Mouse (Mus musculus): ENCODE results near the gene Adam17. TPM values are rescaled to one million over a fixed set of nuclear protein-coding genes. Genes with fewer than 3 reads are reported as not detected.

Gene Adam17
- 23.9 and 32.5 TPM in 2 replicates for polyA plus RNA-seq (2015; fragmentation: Nextera tagmentation; extraction: Ambion mirVana)

DNA sequence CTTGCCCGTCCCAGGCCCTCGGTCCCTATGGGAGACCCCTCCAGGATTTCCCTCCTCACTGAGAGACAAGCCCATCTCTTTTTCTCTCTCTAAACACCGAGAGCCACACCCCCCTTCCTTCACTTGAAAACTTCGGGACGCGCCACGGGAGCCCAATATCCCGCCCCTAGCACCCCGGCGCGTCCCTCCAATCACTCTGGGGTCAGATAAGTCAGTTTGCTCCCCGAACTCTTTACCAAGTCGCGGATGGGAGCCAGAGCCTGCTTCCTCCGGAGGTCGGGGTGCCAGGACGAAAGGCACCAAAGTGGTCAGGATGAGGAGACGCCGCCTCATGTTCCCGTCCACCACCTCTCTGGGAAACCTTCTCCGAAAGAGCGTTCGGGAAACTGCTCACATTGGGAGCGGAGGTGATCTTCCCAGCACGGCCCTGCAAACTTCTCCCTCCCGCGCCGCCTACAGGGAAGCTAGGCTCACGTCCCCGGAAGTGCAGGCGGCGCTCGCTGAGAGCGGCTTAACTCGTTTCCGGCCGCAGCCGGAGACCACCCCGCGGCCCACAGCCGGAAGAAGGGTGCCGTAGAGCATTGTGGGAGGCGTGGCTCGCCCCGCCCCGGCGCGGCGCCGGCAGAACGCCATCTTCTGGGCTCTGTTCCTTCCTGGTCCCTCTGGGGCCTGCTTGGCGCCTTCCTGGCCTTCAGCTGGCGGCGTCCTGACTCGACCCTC is at the start of gene Adam17:
Adam17 (minus strand) TSS at position 533 of the 720 bp plus-strand sequence.

DNA sequence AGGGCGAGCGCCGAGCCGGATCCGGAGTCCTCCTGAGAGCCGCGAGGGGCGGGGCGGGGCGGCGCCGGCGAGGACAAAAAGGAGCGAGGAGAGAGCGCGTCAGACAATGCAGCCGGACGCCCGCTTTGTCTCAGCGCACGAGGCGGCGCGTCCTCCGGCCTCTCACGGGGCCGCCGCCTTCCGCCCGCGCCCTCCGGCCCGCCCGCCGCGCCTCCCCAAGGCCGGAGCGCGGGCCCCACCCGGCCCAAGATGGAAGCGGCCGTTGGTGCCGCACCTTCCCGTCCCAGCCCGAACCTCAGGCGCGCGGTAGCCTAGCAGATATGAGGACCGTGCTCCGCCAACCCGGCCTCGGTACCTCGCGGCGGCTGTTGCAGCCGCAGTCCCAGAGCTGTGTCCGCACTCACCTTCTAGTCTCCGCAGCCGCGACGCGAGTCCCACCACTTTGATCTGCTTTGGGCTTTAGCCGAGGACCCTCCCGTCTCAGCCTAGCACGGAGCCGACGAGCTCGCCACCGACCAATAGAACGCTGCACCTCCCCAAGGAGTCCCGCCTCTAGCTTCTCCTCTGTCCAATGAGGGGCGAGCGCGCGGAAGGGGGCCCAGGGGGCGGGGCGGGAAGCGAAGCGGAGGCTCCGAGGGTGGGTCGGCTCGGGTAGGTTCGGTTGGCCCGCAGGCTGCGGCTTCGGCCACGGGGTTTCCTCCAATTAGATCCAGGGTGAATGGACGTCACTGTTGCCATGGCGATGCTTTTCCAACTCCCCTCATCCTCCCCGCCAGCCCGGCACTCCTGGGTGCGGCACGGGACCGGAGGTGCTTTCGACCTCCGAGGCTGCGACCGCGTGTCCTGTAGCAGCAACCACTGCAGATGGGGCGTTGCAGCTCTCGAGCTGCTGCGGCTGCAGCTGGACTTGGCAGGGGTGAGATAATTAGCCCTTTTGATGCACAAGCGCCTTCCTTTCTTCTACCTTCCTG is 44.0 kb upstream of the Adam17 start, which contains the start of gene Ywhaq:
Ywhaq (minus strand) TSS at position 538 of the 971 bp plus-strand sequence.

DNA sequence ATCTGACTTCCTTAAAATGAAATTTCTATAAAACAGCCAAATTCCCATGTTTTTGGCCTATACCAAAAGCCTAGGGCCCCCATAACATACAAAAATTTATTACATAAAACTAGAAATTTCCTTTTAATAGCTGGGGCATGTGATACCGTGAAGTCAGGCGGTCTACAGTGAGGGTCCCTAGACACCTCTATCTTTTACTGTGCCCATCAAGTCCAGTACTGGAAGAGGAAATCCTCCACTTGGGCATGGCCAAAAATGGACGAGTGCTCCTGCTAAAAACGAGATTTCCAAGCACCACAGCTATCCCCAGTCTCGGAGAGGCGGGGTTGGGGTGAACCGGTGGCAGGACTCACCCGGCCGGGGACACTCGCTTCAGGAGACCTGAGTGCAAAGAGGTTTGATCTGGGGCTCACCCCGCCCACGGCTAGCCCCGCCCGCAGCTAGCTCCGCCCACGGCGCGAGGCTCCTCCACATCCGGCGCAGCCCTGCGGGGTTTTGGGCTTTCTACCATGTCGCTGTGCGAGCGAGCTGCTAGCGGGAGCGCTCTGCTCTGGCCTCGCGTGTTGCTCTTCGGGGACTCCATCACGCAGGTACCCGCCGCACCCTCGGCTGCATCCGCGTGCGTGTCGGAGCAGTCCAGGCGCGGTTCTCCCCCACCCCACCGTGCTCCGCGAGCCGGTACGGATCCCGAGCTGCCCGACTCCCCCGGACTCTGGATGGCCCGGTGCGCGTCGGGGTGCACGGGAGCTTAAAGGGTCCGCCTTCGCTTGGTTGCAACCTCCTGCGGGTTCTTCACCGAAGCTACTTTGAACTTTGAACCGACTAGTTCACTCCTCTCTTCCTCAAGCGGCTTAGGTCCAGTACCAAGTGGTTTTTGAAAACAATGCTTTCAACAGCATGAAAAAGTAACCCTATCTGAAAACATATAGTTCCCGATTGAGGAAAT is 57.2 kb downstream of the Adam17 start, which contains the start of gene Iah1:
Iah1 (plus strand) TSS at position 467 of the 946 bp plus-strand sequence.

DNA sequence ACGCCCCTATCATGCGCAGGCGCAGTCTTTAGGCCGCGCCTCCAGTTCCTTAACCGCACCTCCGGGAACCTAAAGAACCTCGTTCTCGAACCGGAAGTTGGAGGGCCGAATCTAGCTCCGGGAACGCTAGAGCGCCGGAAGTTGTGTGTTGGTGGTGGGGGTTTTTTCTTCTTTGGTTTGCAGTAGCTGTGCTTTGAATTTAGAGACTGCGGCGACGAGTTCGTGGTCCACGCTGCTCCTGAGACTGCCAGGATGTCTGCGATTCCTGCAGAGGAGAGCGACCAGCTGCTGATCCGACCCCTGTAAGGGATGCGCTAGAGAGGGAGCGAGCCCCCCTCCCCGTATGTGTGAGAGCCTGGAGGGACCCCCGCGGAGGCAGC is 87.2 kb downstream of the Adam17 start, which contains the start of gene Itgb1bp1:
Itgb1bp1 (minus strand) TSS at position 42 of the 380 bp plus-strand sequence.

DNA sequence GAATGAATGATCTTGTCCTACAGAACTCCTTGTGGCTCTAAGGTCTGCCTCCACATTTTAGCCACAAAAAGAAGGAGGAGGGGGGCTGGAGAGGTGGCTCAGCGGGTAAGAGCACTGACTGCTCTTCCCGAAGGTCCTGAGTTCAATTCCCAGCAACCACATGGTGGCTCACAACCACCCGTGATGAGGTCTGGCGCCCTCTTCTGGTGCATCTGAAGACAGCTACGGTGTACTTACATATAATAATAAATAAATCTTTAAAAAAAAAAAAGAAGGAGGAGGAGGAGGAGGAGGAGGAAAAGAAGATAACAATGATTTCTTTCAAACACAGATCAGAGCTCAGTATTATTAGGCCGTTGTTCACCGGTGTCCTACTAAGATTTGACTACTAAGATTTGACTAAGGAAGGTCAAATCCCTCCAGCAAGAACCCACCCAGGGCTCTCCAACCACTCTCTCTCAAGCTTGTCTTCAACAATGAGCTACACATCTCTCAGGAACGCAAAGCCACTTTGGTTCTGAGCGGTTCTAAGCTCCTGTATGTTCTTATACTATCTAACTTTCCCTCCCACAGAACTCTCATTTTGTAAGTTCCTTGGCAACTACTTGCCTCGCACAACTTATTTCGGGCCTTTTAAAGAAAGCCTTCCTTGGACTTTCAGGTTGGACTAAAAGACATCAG is 88.5 kb downstream of the Adam17 start, which contains the start of gene Cpsf3:
Cpsf3 (plus strand) TSS at position 631 of the 681 bp plus-strand sequence.

Other genes starting within 250 kb of the Adam17 start
- gene Cpsf3, start 88.2 kb downstream of the Adam17 start, polyA plus RNA-seq (2015; fragmentation: Nextera tagmentation; extraction: Ambion mirVana) = 50.5 and 71.9 TPM in 2 replicates
- 83.5 and 85.5 TPM in 2 replicates for gene Itgb1bp1, start 87.3 kb downstream of the Adam17 start, polyA plus RNA-seq (2015; fragmentation: Nextera tagmentation; extraction: Ambion mirVana)
- 81.2 and 98.0 TPM in 2 replicates for gene Iah1, start 57.2 kb downstream of the Adam17 start, polyA plus RNA-seq (2015; fragmentation: Nextera tagmentation; extraction: Ambion mirVana)
- gene Ywhaq, start 44.0 kb upstream of the Adam17 start, polyA plus RNA-seq (2015; fragmentation: Nextera tagmentation; extraction: Ambion mirVana) = 400 and 427 TPM in 2 replicates

Data from adrenal gland, postnatal 0 days (tissue).